Mouse (Mus musculus) CH12.LX (cell line): ENCODE results near the gene Mgat4b.

ENCODE experiments used
- CTCF ChIP-seq, 2 experiments: IDR thresholded peaks in 1 of 2; conservative IDR thresholded peaks in 1 of 2; 2 replicates each; pipeline ENCODE4 v1.5.1; 2011 to 2012; ENCODE audit warnings: low read depth in 2 of 2, low read length in 2 of 2, improper control_type of control experiment in 1 of 2, inconsistent platforms in 1 of 2, mild to moderate bottlenecking in 1 of 2, moderate library complexity in 1 of 2
- HCFC1 ChIP-seq: IDR thresholded peaks from 2 replicates; pipeline ENCODE4 v1.6.1; 2012; ENCODE audit warnings: low read depth, mild to moderate bottlenecking, inconsistent platforms, low read length, improper control_type of control experiment
- MAFK ChIP-seq: IDR thresholded peaks from 2 replicates; pipeline ENCODE4 v1.6.1; 2011; ENCODE audit warnings: low read length, improper control_type of control experiment; ENCODE audit not compliant: insufficient replicate concordance
- MEF2A ChIP-seq: IDR thresholded peaks from 2 replicates; pipeline ENCODE4 v1.6.1; 2014; ENCODE audit warnings: low read depth, mild to moderate bottlenecking, inconsistent platforms, low read length, improper control_type of control experiment, borderline replicate concordance
- MXI1 ChIP-seq: IDR thresholded peaks from 2 replicates; pipeline ENCODE4 v1.6.1; 2011; ENCODE audit warnings: mild to moderate bottlenecking, low read depth, low read length, improper control_type of control experiment
- POLR2A ChIP-seq: IDR thresholded peaks from 2 replicates; pipeline ENCODE4 v1.6.1; 2011; ENCODE audit warnings: low read depth, mild to moderate bottlenecking, improper control_type of control experiment, low read length
- TBP ChIP-seq: conservative IDR thresholded peaks from 2 replicates; pipeline ENCODE4 v1.6.1; 2011; ENCODE audit warnings: low read depth, low read length, improper control_type of control experiment
- UBTF ChIP-seq: IDR thresholded peaks from 2 replicates; pipeline ENCODE4 v1.6.1; 2012; ENCODE audit warnings: low read depth, mild to moderate bottlenecking, inconsistent platforms, low read length, improper control_type of control experiment, moderate library complexity
- ZNF384 ChIP-seq: IDR thresholded peaks from 2 replicates; pipeline ENCODE4 v1.6.1; 2012; ENCODE audit warnings: low read depth, low read length, improper control_type of control experiment, inconsistent platforms

- no peak for TF ChIP-seq POLR2A
- no peak for TF ChIP-seq TBP
- no peak for TF ChIP-seq CTCF (conservative IDR thresholded peaks at IDR 0.05 in 1 of 2, IDR thresholded peaks at IDR 0.05 in 1 of 2; ENCODE audit: low read depth in 2 of 2, low read length in 2 of 2)
- TF ChIP-seq HCFC1: no peak
- no peak for TF ChIP-seq MAFK
- no peak for TF ChIP-seq UBTF
- TF ChIP-seq MXI1: no peak
- no peak for TF ChIP-seq MEF2A
- no peak for TF ChIP-seq ZNF384
Measured at GRCm38 (mm10) chr11:50176351-50176750, 34.3 kb upstream of the Mgat4b start.
